Mouse (Mus musculus) liver, embryonic 16.5 days (tissue): ENCODE results near the gene Chst13. TPM values are rescaled to one million over a fixed set of nuclear protein-coding genes. Genes with fewer than 3 reads are reported as not detected.
A peak's percentile ranks its signal among the peaks of the same experiment; 100 is the strongest.

ENCODE experiments used
- ATAC-seq: fragments of 200-750 bp; cut with Nextera tagmentation; 2 replicates; pipeline ENCODE4 v1.8.0; 2017; ENCODE audit warnings: low read depth, mild to moderate bottlenecking, moderate number of reproducible peaks, moderate library complexity
- H3K27ac ChIP-seq: fragments of 300-500 bp; sonication (generic); 2 replicates; pipeline ENCODE4 v1.5.1; 2014; ENCODE audit warnings: mild to moderate bottlenecking, low read length
- H3K27me3 ChIP-seq: fragments of 300-500 bp; sonication (generic); 2 replicates; pipeline ENCODE4 v1.6.1; 2014; ENCODE audit warnings: low read depth, low read length, mixed read lengths; ENCODE audit not compliant: control insufficient read depth, insufficient read depth
- H3K36me3 ChIP-seq: fragments of 300-500 bp; sonication (generic); 2 replicates; pipeline ENCODE4 v1.6.1; 2014; ENCODE audit warnings: mild to moderate bottlenecking; ENCODE audit not compliant: control insufficient read depth, insufficient read depth
- H3K4me1 ChIP-seq: fragments of 300-500 bp; sonication (generic); 2 replicates; pipeline ENCODE4 v1.6.1; 2014; ENCODE audit warnings: low read depth, low read length, mixed read lengths; ENCODE audit not compliant: control insufficient read depth
- H3K4me2 ChIP-seq: fragments of 300-500 bp; sonication (generic); 2 replicates; pipeline ENCODE4 v1.6.1; 2014; ENCODE audit warnings: low read depth, low read length, mixed read lengths
- H3K4me3 ChIP-seq: fragments of 300-500 bp; sonication (generic); 2 replicates; pipeline ENCODE4 v1.5.1; 2014; ENCODE audit warnings: low read depth, mild to moderate bottlenecking, low read length
- H3K9ac ChIP-seq: fragments of 300-500 bp; sonication (generic); 2 replicates; pipeline ENCODE4 v1.6.1; 2014; ENCODE audit warnings: low read depth, low read length
- H3K9me3 ChIP-seq: fragments of 300-500 bp; sonication (generic); replicated peaks from 2 replicates; pipeline ENCODE4 v1.6.1; 2016; ENCODE audit warnings: low read length; ENCODE audit not compliant: control insufficient read depth
- WGBS: fragments of 180-500 bp; shearing (Covaris S2); extraction: QIAGEN DNeasy Blood & Tissue Kit; methylation state at CpG from one replicate; pipeline ENCODE4 v1.1.7; 2014; ENCODE audit not compliant: insufficient replicate concordance; 5-methylcytosine and 5-hydroxymethylcytosine counted together
- polyA plus RNA-seq: library from polyadenylated mRNA; unstranded; fragments of >200 nt; fragmentation: Nextera tagmentation; extraction: Ambion mirVana; gene quantifications from 2 replicates; pipeline ENCODE4 v1.2.1, GENCODE M21; 2015

The Chst13 gene
- polyA plus RNA-seq, 1 experiment from 2014 or later, result 13.1 TPM

- H3K9ac ChIP-seq, result peak overlapping the region; percentile 50; the same call in 1 of the 2 replicates
These were observed 522 bp downstream of the Chst13 start for GRCm38 (mm10) chr6:90324463-90324862.

GRCm38 (mm10) chr6:90324026-90324425, 959 bp downstream of the Chst13 start:
- H3K36me3 ChIP-seq, result no peaks in the 10 kb centered on the region
- H3K4me3 ChIP-seq, result peak overlapping the region; percentile 55
- H3K9me3 ChIP-seq, result no peaks in the 10 kb centered on the region
- peaks cover 8% of the 10 kb centered on the region for H3K4me1 ChIP-seq
- no peak overlapping the region for H3K9ac ChIP-seq
- WGBS, result 57% methylated on average over 3 of the region's 3 CpGs
- ATAC-seq, result no peak
- peak overlapping the region; percentile 46 for H3K4me2 ChIP-seq
- H3K27ac ChIP-seq, result no peak overlapping the region
- no peaks in the 10 kb centered on the region for H3K27me3 ChIP-seq

More at GRCm38 (mm10) chr6:90324463-90324862, 522 bp downstream of the Chst13 start:
- H3K27ac ChIP-seq, result peak overlapping the region; percentile 46; the same call in 1 of the 2 replicates
- ATAC-seq, result peak; percentile 56
- 45% methylated on average over 3 of the region's 3 CpGs for WGBS
- no peaks in the 10 kb centered on the region for H3K9me3 ChIP-seq
- peaks cover 8% of the 10 kb centered on the region for H3K4me1 ChIP-seq
- peak overlapping the region; percentile 46 for H3K4me2 ChIP-seq
- H3K4me3 ChIP-seq, result peak overlapping the region; percentile 55
- H3K27me3 ChIP-seq, result no peaks in the 10 kb centered on the region
- no peaks in the 10 kb centered on the region for H3K36me3 ChIP-seq

- WGBS, result 24% methylated on average over 4 of the region's 4 CpGs
- H3K4me2 ChIP-seq, result no peak overlapping the region
- no peaks in the 10 kb centered on the region for H3K36me3 ChIP-seq
- H3K27ac ChIP-seq, result peak overlapping the region; percentile 74
- peaks cover 8% of the 10 kb centered on the region for H3K4me1 ChIP-seq
- no peak overlapping the region for H3K4me3 ChIP-seq
- H3K9ac ChIP-seq, result no peak overlapping the region; the same call in 1 of the 2 replicates
- no peaks in the 10 kb centered on the region for H3K27me3 ChIP-seq
- H3K9me3 ChIP-seq, result no peaks in the 10 kb centered on the region
- ATAC-seq, result no peak
These were observed 3.2 kb downstream of the Chst13 start for GRCm38 (mm10) chr6:90321811-90322210.

- ATAC-seq, result peak; percentile 83
- no peaks in the 10 kb centered on the region for H3K27me3 ChIP-seq
- no peak overlapping the region for H3K4me3 ChIP-seq
- 42% methylated on average over 5 of the region's 5 CpGs for WGBS
- peak overlapping the region; percentile 74 for H3K27ac ChIP-seq
- no peaks in the 10 kb centered on the region for H3K9me3 ChIP-seq
- peak overlapping the region; percentile 15; the same call in 1 of the 2 replicates for H3K9ac ChIP-seq
- H3K36me3 ChIP-seq, result no peaks in the 10 kb centered on the region
- H3K4me1 ChIP-seq, result peaks cover 8% of the 10 kb centered on the region
- H3K4me2 ChIP-seq, result no peak overlapping the region; the same call in 1 of the 2 replicates
These were observed 4.6 kb downstream of the Chst13 start for GRCm38 (mm10) chr6:90320429-90320828.

- Histone ChIP-seq H3K27ac (peak overlapping the region; percentile 68), H3K9ac (no peak overlapping the region), H3K36me3 (no peaks in the 10 kb centered on the region), H3K9me3 (no peaks in the 10 kb centered on the region), H3K4me3 (no peak overlapping the region), H3K4me2 (no peak overlapping the region), H3K4me1 (peaks cover 8% of the 10 kb centered on the region), H3K27me3 (no peaks in the 10 kb centered on the region)
- no peak for ATAC-seq
- 58% methylated on average over 7 of the region's 7 CpGs for WGBS
These were observed 5.4 kb downstream of the Chst13 start for GRCm38 (mm10) chr6:90319475-90320191.

- ATAC-seq, result no peak
- Histone ChIP-seq H3K27ac (no peak overlapping the region), H3K36me3 (no peaks in the 10 kb centered on the region), H3K4me1 (peaks cover 8% of the 10 kb centered on the region), H3K27me3 (no peaks in the 10 kb centered on the region), H3K4me3 (no peak overlapping the region), H3K9me3 (no peaks in the 10 kb centered on the region), H3K9ac (no peak overlapping the region), H3K4me2 (no peak overlapping the region)
- WGBS, result 85% methylated on average over 2 of the region's 2 CpGs
These were observed 6.0 kb downstream of the Chst13 start for GRCm38 (mm10) chr6:90319019-90319418.

- H3K9me3 ChIP-seq, result no peaks in the 10 kb centered on the region
- H3K27ac ChIP-seq, result no peak overlapping the region
- no peaks in the 10 kb centered on the region for H3K36me3 ChIP-seq
- WGBS, result 46% methylated on average over 2 of the region's 2 CpGs
- H3K4me3 ChIP-seq, result no peak overlapping the region
- no peak for ATAC-seq
- no peak overlapping the region for H3K4me2 ChIP-seq
- H3K9ac ChIP-seq, result no peak overlapping the region
- H3K27me3 ChIP-seq, result no peaks in the 10 kb centered on the region
- H3K4me1 ChIP-seq, result peaks cover 8% of the 10 kb centered on the region
These were observed 7.3 kb downstream of the Chst13 start for GRCm38 (mm10) chr6:90317510-90318258.

- ATAC-seq, result no peak
- no peak overlapping the region for H3K9ac ChIP-seq
These were observed 9.0 kb downstream of the Chst13 start for GRCm38 (mm10) chr6:90315961-90316360.

More at GRCm38 (mm10) chr6:90315961-90316360, 9.0 kb downstream of the Chst13 start:
- no peak overlapping the region for H3K4me2 ChIP-seq
- H3K4me1 ChIP-seq, result peaks cover 3% of the 10 kb centered on the region
- 52% methylated on average over 5 of the region's 5 CpGs for WGBS
- H3K4me3 ChIP-seq, result no peak overlapping the region
- H3K27me3 ChIP-seq, result no peaks in the 10 kb centered on the region
- H3K27ac ChIP-seq, result no peak overlapping the region
- no peaks in the 10 kb centered on the region; the same call in 1 of the 2 replicates for H3K36me3 ChIP-seq
- no peaks in the 10 kb centered on the region for H3K9me3 ChIP-seq
